Mouse (Mus musculus) MEL (cell line): ENCODE data around the gene Terb1. TPM values are rescaled to one million over a fixed set of nuclear protein-coding genes. Genes with fewer than 3 reads are reported as not detected.
A peak's percentile ranks its signal among the peaks of the same experiment; 100 is the strongest.

Experiments
- DNase-seq: peaks from one replicate; pipeline ENCODE4 v3.0.0; 2011; ENCODE audit warnings: low read depth, low spot score
- H3K27ac ChIP-seq: 2 replicates; pipeline ENCODE4 v1.5.1; 2012; ENCODE audit warnings: low read depth, mild to moderate bottlenecking, control low read depth, low read length, moderate library complexity; ENCODE audit not compliant: control insufficient read depth
- H3K27me3 ChIP-seq, 2 experiments: fragments of 150-350 bp in 1 of 2; sonication (generic) in 1 of 2; 2 replicates each; pipeline ENCODE4 v1.6.1; 2012; ENCODE audit warnings: low read length in 2 of 2, mild to moderate bottlenecking in 2 of 2, improper control_type of control experiment in 1 of 2, moderate library complexity in 1 of 2; ENCODE audit not compliant: insufficient read depth in 2 of 2, control insufficient read depth in 1 of 2
- H3K36me3 ChIP-seq, 2 experiments: 2 replicates each; pipeline ENCODE4 v1.6.1; 2012 to 2014; ENCODE audit warnings: low read length in 2 of 2, improper control_type of control experiment in 1 of 2, inconsistent platforms in 1 of 2, mild to moderate bottlenecking in 1 of 2; ENCODE audit not compliant: insufficient read depth in 2 of 2, control insufficient read depth in 1 of 2
- H3K4me1 ChIP-seq, 2 experiments: fragments of 150-350 bp in 1 of 2; sonication (generic) in 1 of 2; 2 replicates each; pipeline ENCODE4 v1.6.1; 2012; ENCODE audit warnings: low read length in 2 of 2, improper control_type of control experiment in 1 of 2, mild to moderate bottlenecking in 1 of 2; ENCODE audit not compliant: insufficient read depth in 2 of 2, control insufficient read depth in 1 of 2
- H3K4me3 ChIP-seq, 2 experiments: fragments of 150-350 bp in 1 of 2; sonication (generic) in 1 of 2; 2 replicates each; pipeline ENCODE4 v1.5.1; 2012; ENCODE audit warnings: low read depth in 2 of 2, low read length in 2 of 2, mild to moderate bottlenecking in 2 of 2, moderate library complexity in 2 of 2, control low read depth in 1 of 2, improper control_type of control experiment in 1 of 2; ENCODE audit not compliant: control insufficient read depth in 1 of 2, insufficient read depth in 1 of 2
- H3K79me2 ChIP-seq: 2 replicates; pipeline ENCODE4 v1.6.1; 2012; ENCODE audit warnings: mild to moderate bottlenecking, low read length, moderate library complexity; ENCODE audit not compliant: control insufficient read depth, poor library complexity, insufficient read depth
- H3K9ac ChIP-seq: 2 replicates; pipeline ENCODE4 v1.6.1; 2012; ENCODE audit warnings: low read depth, mild to moderate bottlenecking, control low read depth, low read length, moderate library complexity; ENCODE audit not compliant: control insufficient read depth, poor library complexity, severe bottlenecking
- H3K9me3 ChIP-seq: fragments of 150-350 bp; sonication (generic); replicated peaks from 2 replicates; pipeline ENCODE4 v1.6.1; 2012; ENCODE audit warnings: mild to moderate bottlenecking, low read length, improper control_type of control experiment, moderate library complexity; ENCODE audit not compliant: insufficient read depth
- BHLHE40 ChIP-seq: IDR thresholded peaks from 2 replicates; pipeline ENCODE4 v1.6.1; 2012; ENCODE audit warnings: low read depth, mild to moderate bottlenecking, inconsistent platforms, low read length, improper control_type of control experiment, borderline replicate concordance
- CHD2 ChIP-seq: IDR thresholded peaks from 2 replicates; pipeline ENCODE4 v1.6.1; 2011; ENCODE audit warnings: low read length, improper control_type of control experiment
- CTCF ChIP-seq, 3 experiments: IDR thresholded peaks in 2 of 3; conservative IDR thresholded peaks in 1 of 3; 2 replicates each; pipeline ENCODE4 v1.5.1; 2011 to 2012; ENCODE audit warnings: low read length in 3 of 3, low read depth in 2 of 3, mild to moderate bottlenecking in 2 of 3, improper control_type of control experiment in 1 of 3, inconsistent platforms in 1 of 3, mixed read lengths in 1 of 3, moderate library complexity in 1 of 3; ENCODE audit not compliant: control insufficient read depth in 1 of 3, insufficient read depth in 1 of 3, poor library complexity in 1 of 3, severe bottlenecking in 1 of 3
- E2F4 ChIP-seq: IDR thresholded peaks from 2 replicates; pipeline ENCODE4 v1.6.1; 2011; ENCODE audit warnings: low read depth, low read length, improper control_type of control experiment, borderline replicate concordance
- ELF1 ChIP-seq: IDR thresholded peaks from 2 replicates; pipeline ENCODE4 v1.6.1; 2014; ENCODE audit warnings: low read depth, mild to moderate bottlenecking, inconsistent platforms, low read length, improper control_type of control experiment, moderate library complexity
- GABPA ChIP-seq: IDR thresholded peaks from 2 replicates; pipeline ENCODE4 v1.6.1; 2012; ENCODE audit warnings: low read depth, mild to moderate bottlenecking, inconsistent platforms, low read length, improper control_type of control experiment, moderate library complexity
- GATA1 ChIP-seq: IDR thresholded peaks from 2 replicates; pipeline ENCODE4 v1.6.1; 2011; ENCODE audit warnings: low read depth, low read length, improper control_type of control experiment
- HCFC1 ChIP-seq: IDR thresholded peaks from 2 replicates; pipeline ENCODE4 v1.6.1; 2012; ENCODE audit warnings: low read depth, mild to moderate bottlenecking, inconsistent platforms, low read length, improper control_type of control experiment, moderate library complexity
- JUND ChIP-seq: IDR thresholded peaks from 2 replicates; pipeline ENCODE4 v1.6.1; 2011; ENCODE audit warnings: low read depth, mild to moderate bottlenecking, improper control_type of control experiment, low read length
- MAFK ChIP-seq: IDR thresholded peaks from 2 replicates; pipeline ENCODE4 v1.6.1; 2011; ENCODE audit warnings: low read depth, mild to moderate bottlenecking, low read length, improper control_type of control experiment, borderline replicate concordance
- MAZ ChIP-seq: IDR thresholded peaks from 2 replicates; pipeline ENCODE4 v1.6.1; 2012; ENCODE audit warnings: low read depth, mild to moderate bottlenecking, inconsistent platforms, low read length, improper control_type of control experiment
- MYC ChIP-seq: IDR thresholded peaks from 2 replicates; pipeline ENCODE4 v1.6.1; 2011; ENCODE audit warnings: low read depth, mild to moderate bottlenecking, low read length, improper control_type of control experiment, moderate library complexity
- POLR2A ChIP-seq, 2 experiments: IDR thresholded peaks; 2 replicates each; pipeline ENCODE4 v1.6.1; 2011 to 2012; ENCODE audit warnings: low read length in 2 of 2, mild to moderate bottlenecking in 2 of 2, control low read depth in 1 of 2, improper control_type of control experiment in 1 of 2, low read depth in 1 of 2, moderate library complexity in 1 of 2; ENCODE audit not compliant: control insufficient read depth in 1 of 2, insufficient read depth in 1 of 2, poor library complexity in 1 of 2
- POLR2AphosphoS2 ChIP-seq: IDR thresholded peaks from 2 replicates; pipeline ENCODE4 v1.6.1; 2011; ENCODE audit warnings: low read length, improper control_type of control experiment
- TAL1 ChIP-seq: IDR thresholded peaks from 2 replicates; pipeline ENCODE4 v1.6.1; 2012; ENCODE audit warnings: mild to moderate bottlenecking, inconsistent platforms, low read length, moderate library complexity, mixed read lengths
- TBP ChIP-seq: IDR thresholded peaks from 2 replicates; pipeline ENCODE4 v1.8.0; 2011; ENCODE audit warnings: low read depth, low read length, improper control_type of control experiment
- TCF12 ChIP-seq: IDR thresholded peaks from 2 replicates; pipeline ENCODE4 v1.6.1; 2014; ENCODE audit warnings: low read depth, mild to moderate bottlenecking, inconsistent platforms, low read length, improper control_type of control experiment, moderate library complexity
- ZC3H11A ChIP-seq: IDR thresholded peaks from 2 replicates; pipeline ENCODE4 v1.6.1; 2012; ENCODE audit warnings: low read depth, mild to moderate bottlenecking, inconsistent platforms, low read length, improper control_type of control experiment
- ZMIZ1 ChIP-seq: IDR thresholded peaks from 2 replicates; pipeline ENCODE4 v1.6.1; 2012; ENCODE audit warnings: low read depth, mild to moderate bottlenecking, inconsistent platforms, low read length, improper control_type of control experiment, moderate library complexity
- ZNF384 ChIP-seq: IDR thresholded peaks from 2 replicates; pipeline ENCODE4 v1.6.1; 2012; ENCODE audit warnings: low read depth, mild to moderate bottlenecking, inconsistent platforms, low read length, improper control_type of control experiment
- polyA plus RNA-seq, 2 experiments: library from polyadenylated mRNA; stranded (reverse) in 1 of 2; unstranded in 1 of 2; fragments of >175 nt in 1 of 2; fragments of >200 nt in 1 of 2; gene quantifications; 2 replicates each; pipeline versions ENCODE4 v1.2.1 to v1.2.4; 2012; ENCODE audit warnings: low replicate concordance in 2 of 2, low read depth in 1 of 2; ENCODE audit not compliant: insufficient read length in 2 of 2, insufficient read depth in 1 of 2, missing spikeins in 1 of 2
- total RNA-seq: library from RNA; depleted of rRNA; stranded (reverse); fragments of 300-350 nt; gene quantifications from 2 replicates; pipeline ENCODE4 v1.2.3, GENCODE M21; 2012

Terb1 gene
- total and polyA plus RNA-seq, 3 experiments = not detected

GRCm38 (mm10) chr8:104434275-104434674 lies 75.4 kb downstream of the Terb1 start:
- TF ChIP-seq MAZ (no peak), CTCF (IDR thresholded peaks at IDR 0.05 in 2 of 3, conservative IDR thresholded peaks at IDR 0.05 in 1 of 3; ENCODE audit: control insufficient read depth in 1 of 3, insufficient read depth in 1 of 3, low read depth in 2 of 3, low read length in 3 of 3, poor library complexity in 1 of 3, severe bottlenecking in 1 of 3) (peak in 1 of 3 experiments; percentile 16; a peak in 1 of 6 replicates)
- TF ChIP-seq, all 39 proteins: peak for 1
- Histone ChIP-seq H3K9ac (peak overlapping the region; percentile 2; the same call in 1 of the 2 replicates), H3K9me3 (no peaks in the 10 kb centered on the region), H3K36me3 (peaks cover 27 to 35% of the 10 kb centered on the region in 2 experiments), H3K4me1 (peaks cover 6 to 25% of the 10 kb centered on the region in 2 experiments), H3K27me3 (no peaks in the 10 kb centered on the region), H3K27ac (peak overlapping the region; percentile 62), H3K79me2 (peaks cover 6% of the 10 kb centered on the region), H3K4me3 (no peak overlapping the region)
- DNase-seq = peak; percentile 41

- Histone ChIP-seq H3K27ac (no peak overlapping the region), H3K36me3 (peaks cover 27 to 40% of the 10 kb centered on the region in 2 experiments), H3K4me3 (no peak overlapping the region), H3K27me3 (no peaks in the 10 kb centered on the region), H3K9me3 (no peaks in the 10 kb centered on the region), H3K79me2 (peaks cover 6% of the 10 kb centered on the region), H3K9ac (no peak overlapping the region), H3K4me1 (peaks cover 6 to 25% of the 10 kb centered on the region in 2 experiments)
- DNase-seq = no peak
- TF ChIP-seq MYC (no peak), POLR2AphosphoS2 (no peak), JUND (no peak), TCF12 (no peak), TBP (no peak), ZMIZ1 (no peak), CHD2 (no peak), ELF1 (no peak), ZC3H11A (no peak), MAFK (no peak), POLR2A (IDR thresholded peaks at IDR 0.05; ENCODE audit: control insufficient read depth in 1 of 2, insufficient read depth in 1 of 2, low read depth in 1 of 2, low read length in 2 of 2, poor library complexity in 1 of 2) (no peak), GABPA (no peak), ZNF384 (no peak), GATA1 (no peak)
These were observed 76.4 kb downstream of the Terb1 start for GRCm38 (mm10) chr8:104433191-104433842.

GRCm38 (mm10) chr8:104432656-104433055 lies 77.1 kb downstream of the Terb1 start:
- no peak overlapping the region for H3K27ac ChIP-seq
- no peaks in the 10 kb centered on the region for H3K9me3 ChIP-seq
- H3K9ac ChIP-seq = no peak overlapping the region
- peaks cover 6 to 25% of the 10 kb centered on the region in 2 experiments for H3K4me1 ChIP-seq
- H3K4me3 ChIP-seq = no peak overlapping the region
- DNase-seq = no peak
- no peaks in the 10 kb centered on the region for H3K27me3 ChIP-seq
- H3K79me2 ChIP-seq = peaks cover 6% of the 10 kb centered on the region
- H3K36me3 ChIP-seq = peaks cover 27 to 42% of the 10 kb centered on the region in 2 experiments
- TF ChIP-seq BHLHE40 (no peak), HCFC1 (no peak), TAL1 (no peak), E2F4 (no peak)
